Mouse (Mus musculus): ENCODE results near the gene Cbln3. TPM values are rescaled to one million over a fixed set of nuclear protein-coding genes. Genes with fewer than 3 reads are reported as not detected.
A peak's percentile ranks its signal among the peaks of the same experiment; 100 is the strongest.

Gene Cbln3
- total RNA-seq, 2 experiments from 2014 or later: not detected

GRCm38 (mm10) chr14:55879623-55880022 is 4.6 kb downstream of the Cbln3 start:
- DNase-seq: peak; percentile 66 to 72

- no peak for DNase-seq
Measured at GRCm38 (mm10) chr14:55878316-55878940, 5.8 kb downstream of the Cbln3 start.

- no peak for DNase-seq
Measured at GRCm38 (mm10) chr14:55877469-55878315, 6.5 kb downstream of the Cbln3 start.

- DNase-seq: peak; percentile 74 to 85
Measured at GRCm38 (mm10) chr14:55873714-55874683, 10.2 kb downstream of the Cbln3 start.

- DNase-seq: no peak
Measured at GRCm38 (mm10) chr14:55873242-55873713, 10.9 kb downstream of the Cbln3 start.

- DNase-seq: no peak
Measured at GRCm38 (mm10) chr14:55872551-55872950, 11.6 kb downstream of the Cbln3 start.

GRCm38 (mm10) chr14:55872039-55872438 is 12.2 kb downstream of the Cbln3 start:
- no peak for DNase-seq

- DNase-seq: no peak
Measured at GRCm38 (mm10) chr14:55869538-55869937, 14.7 kb downstream of the Cbln3 start.

- no peak for DNase-seq
Measured at GRCm38 (mm10) chr14:55868230-55869026, 15.8 kb downstream of the Cbln3 start.

- DNase-seq: peak; percentile 53 to 87
Measured at GRCm38 (mm10) chr14:55866962-55867361, 17.2 kb downstream of the Cbln3 start.

GRCm38 (mm10) chr14:55863773-55864172 is 20.4 kb downstream of the Cbln3 start:
- DNase-seq: peak; percentile 83 to 89

- DNase-seq: no peak
Measured at GRCm38 (mm10) chr14:55862970-55863369, 21.2 kb downstream of the Cbln3 start.

GRCm38 (mm10) chr14:55862186-55862585 is 22.0 kb downstream of the Cbln3 start:
- DNase-seq: no peak

- peak in 1 of 2 experiments; percentile 35 for DNase-seq
Measured at GRCm38 (mm10) chr14:55857588-55857987, 26.6 kb downstream of the Cbln3 start.

GRCm38 (mm10) chr14:55855101-55855561 is 29.1 kb downstream of the Cbln3 start:
- peak; percentile 52 to 64 for DNase-seq

- peak; percentile 36 to 50 for DNase-seq
Measured at GRCm38 (mm10) chr14:55854406-55855100, 29.6 kb downstream of the Cbln3 start.

- DNase-seq: peak; percentile 75 to 85
Measured at GRCm38 (mm10) chr14:55853621-55854285, 30.4 kb downstream of the Cbln3 start, which contains the start of gene Nynrin. Gene Nynrin, plus strand, starts transcription at chr14:55854010.

- DNase-seq: no peak
Measured at GRCm38 (mm10) chr14:55852646-55853551, 31.3 kb downstream of the Cbln3 start.

- DNase-seq: no peak
Measured at GRCm38 (mm10) chr14:55850885-55851284, 33.3 kb downstream of the Cbln3 start.
